Mouse (Mus musculus) frontal cortex, postnatal 10 days (tissue): ENCODE measurements around the gene Zswim8.

Experiments
- DNase-seq, 2 experiments: peaks; one replicate each; pipeline ENCODE4 v3.0.0; 2022; ENCODE audit warnings: low spot score in 2 of 2, mixed read lengths in 1 of 2

Zswim8 gene

GRCm38 (mm10) chr14:20771941-20772340, 64.6 kb downstream of the Zswim8 start:
- DNase-seq: no peak

GRCm38 (mm10) chr14:20772808-20773207, 65.5 kb downstream of the Zswim8 start:
- DNase-seq: no peak
